Mouse (Mus musculus): ENCODE measurements around the gene Pde4dip.

DNA sequence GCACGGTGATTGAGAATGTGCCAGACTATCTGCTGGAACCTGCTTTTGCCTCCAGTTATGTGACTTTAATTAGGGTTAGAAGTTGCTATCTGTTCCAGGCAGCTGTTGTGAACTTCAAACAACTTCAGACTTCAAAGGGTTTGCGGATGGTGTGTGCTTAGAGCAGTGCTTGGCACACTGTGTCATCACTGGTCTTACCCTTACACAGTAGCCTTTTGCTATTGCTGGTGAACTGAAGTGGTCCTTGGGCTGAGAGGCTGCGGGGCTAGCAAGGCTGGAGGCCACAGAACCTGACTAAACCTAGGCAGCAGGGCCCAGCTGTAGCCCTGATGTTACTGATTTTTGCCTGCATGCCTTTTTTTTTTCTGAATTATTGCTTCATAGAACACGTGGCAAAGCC is 154.2 kb downstream of the Pde4dip start:
- TF ChIP-seq CTCF (IDR thresholded peaks at IDR 0.05; ENCODE audit: borderline replicate concordance, control insufficient read depth, extremely low read depth, insufficient read depth, low read length, poor library complexity) (no peak), POLR2A (IDR thresholded peaks at IDR 0.05; ENCODE audit: control insufficient read depth, extremely low read depth, insufficient read depth, low read length, poor library complexity) (no peak)
